Comparison of ENCODE assay signal across 29 mouse cellular contexts in genomic region chr1:24102579-24103149, GRCm38 (mm10). TPM values are rescaled to one million over a fixed set of nuclear protein-coding genes. Genes with fewer than 3 reads are reported as not detected.
DNase-seq lines count a peak whose midpoint lies in the region; ATAC-seq and TF ChIP-seq lines count a peak whose summit lies in the region.
"Had no signal": no experiment of that assay in that cellular context is flagged by ENCODE, and none has a peak within 500 bp of the region (broad histone marks: within the 10 kb centered on the region; RNA-seq: fewer than 3 reads in every experiment).

No protein-coding gene starts in this region.

- no peaks in the 10 kb centered on the region for H3K27me3 ChIP-seq in CH12.LX (replicated peaks)
- H3K27me3 ChIP-seq in intestine, embryonic 16.5 days (replicated peaks; ENCODE audit: control insufficient read depth, insufficient read depth, low read length): no peaks in the 10 kb centered on the region
- no peaks in the 10 kb centered on the region for H3K27me3 ChIP-seq in small intestine, adult 2 months (ENCODE audit: control insufficient read depth, insufficient read depth, low read length)
- H3K27me3 ChIP-seq in midbrain, embryonic 13.5 days: no peaks in the 10 kb centered on the region
- H3K27me3 ChIP-seq: embryonic facial prominence, embryonic 12.5 days; lung, embryonic 15.5 days; neural tube, embryonic 15.5 days had no signal

- TF ChIP-seq EP300 in CH12.LX (IDR thresholded peaks at IDR 0.05; ENCODE audit: low read length): peak; percentile 66; the same call in 1 of the 2 replicates

- in situ Hi-C loops in CH12.LX (cut with MboI; ENCODE audit: low pct_ligation_motif_present, low pct_unique_long_range_greater_than_20kb, low sequenced_read_pairs): no loop called here

- no peaks in the 10 kb centered on the region for H3K79me2 ChIP-seq in CH12.LX (replicated peaks; ENCODE audit: control insufficient read depth, extremely low read depth, insufficient read depth, poor library complexity, severe bottlenecking)

- intact Hi-C loops in left cerebral cortex, adult 2 months (cut with DNase I): loop anchor here (10.0 kb wide), 1 partner anchor 178 kb away; the partner anchor contains the start of gene Smap1

- TF ChIP-seq POLR2A in CH12.LX (IDR thresholded peaks at IDR 0.05; ENCODE audit: low read depth, low read length): peak; percentile 35; the same call in 1 of the 2 replicates
- no peak for TF ChIP-seq POLR2A in small intestine, adult 2 months (IDR thresholded peaks at IDR 0.05; ENCODE audit: low read depth, low read length)

- TF ChIP-seq RAD21 in CH12.LX (IDR thresholded peaks at IDR 0.05; ENCODE audit: low read depth, low read length): no peak

- dilution Hi-C loops in CH12.LX (cut with MboI; ENCODE audit: extremely low pct_ligation_motif_present, extremely low pct_unique_long_range_greater_than_20kb, low sequenced_read_pairs): no loop called here

- H3K4me3 ChIP-seq in CH12.LX (replicated peaks in 1 of 3; ENCODE audit: low read depth in 2 of 3, low read length in 2 of 3, poor library complexity in 1 of 3): no peak overlapping the region
- no peak overlapping the region for H3K4me3 ChIP-seq in intestine, embryonic 16.5 days (ENCODE audit: low read length)
- no peak overlapping the region for H3K4me3 ChIP-seq in small intestine, adult 2 months (ENCODE audit: low read depth, low read length)
- no peak overlapping the region for H3K4me3 ChIP-seq in left cerebral cortex, adult 2 months
- H3K4me3 ChIP-seq in midbrain, embryonic 13.5 days (replicated peaks): no peak overlapping the region
- H3K4me3 ChIP-seq: embryonic facial prominence, embryonic 12.5 days; erythroblast, embryonic 14.5 days; hindbrain, embryonic 13.5 days; liver, embryonic 15.5 days; lung, embryonic 15.5 days; neural tube, embryonic 15.5 days had no signal

- ATAC-seq in common myeloid progenitor, adult 5-6 weeks (replicated peaks; ENCODE audit: low read depth, poor library complexity, severe bottlenecking): peak; percentile 69
- peak; percentile 21 for ATAC-seq in intestine, embryonic 16.5 days
- no peak for ATAC-seq in midbrain, embryonic 13.5 days
- ATAC-seq: forebrain, embryonic 16.5 days had no signal

- TF ChIP-seq CTCF in CH12.LX (conservative IDR thresholded peaks at IDR 0.05 in 1 of 2, IDR thresholded peaks at IDR 0.05 in 1 of 2; ENCODE audit: low read depth in 2 of 2, low read length in 2 of 2): no peak
- TF ChIP-seq CTCF in small intestine, adult 2 months (IDR thresholded peaks at IDR 0.05; ENCODE audit: extremely low read depth, insufficient read length, insufficient replicate concordance, low read depth, low read length): no peak
- no peak for TF ChIP-seq CTCF in left cerebral cortex, adult 2 months (IDR thresholded peaks at IDR 0.05)

- H3K4me2 ChIP-seq in CH12.LX (ENCODE audit: insufficient read depth, low read depth, poor library complexity, severe bottlenecking): peak overlapping the region; percentile 2; the same call in 1 of the 2 replicates
- H3K4me2 ChIP-seq in intestine, embryonic 16.5 days (ENCODE audit: low read depth, low read length): 0 out of 2 replicates have a peak overlapping the region, but pooled peaks have one; percentile 20
- H3K4me2 ChIP-seq in midbrain, embryonic 13.5 days (replicated peaks): no peak overlapping the region
- H3K4me2 ChIP-seq: embryonic facial prominence, embryonic 12.5 days; heart, embryonic 11.5 days; hindbrain, embryonic 13.5 days; liver, embryonic 15.5 days; lung, embryonic 15.5 days; neural tube, embryonic 15.5 days had no signal

- peak; percentile 27 for DNase-seq in CH12.LX (ENCODE audit: extremely low read depth)
- no peak for DNase-seq in left cerebral cortex, adult 2 months (ENCODE audit: extremely low spot score in 1 of 2, low spot score in 2 of 2)
- DNase-seq in thymus, postnatal 10 days (ENCODE audit: low spot score in 2 of 2): no peak
- no peak for DNase-seq in lung, postnatal 14 days
- DNase-seq: adrenal gland, postnatal 14 days; cerebellum, adult 11-12 months; cerebellum, postnatal 14 days; heart, adult 11 months; heart, postnatal 36 days; kidney, adult 18-20 months; kidney, postnatal 4 days; lung, postnatal 36 days; midbrain, embryonic 14.5 days; retina, postnatal 1 day; right cerebral cortex, postnatal 14 days had no signal

- 63% methylated on average over 10 of the region's 10 CpGs for WGBS in intestine, embryonic 16.5 days
- 50% methylated on average over 10 of the region's 10 CpGs for WGBS in small intestine, adult 2 months
- 82% methylated on average over 10 of the region's 10 CpGs for WGBS in midbrain, embryonic 13.5 days

- H3K9me3 ChIP-seq in CH12.LX (replicated peaks; ENCODE audit: low read length): peaks cover 11% of the 10 kb centered on the region
- H3K9me3 ChIP-seq in intestine, embryonic 16.5 days (ENCODE audit: control insufficient read depth, low read length): no peaks in the 10 kb centered on the region
- H3K9me3 ChIP-seq in midbrain, embryonic 13.5 days: no peaks in the 10 kb centered on the region
- H3K9me3 ChIP-seq: embryonic facial prominence, embryonic 12.5 days; hindbrain, embryonic 13.5 days; liver, embryonic 15.5 days; lung, embryonic 15.5 days; neural tube, embryonic 15.5 days had no signal

- H3K36me3 ChIP-seq in CH12.LX (replicated peaks in 1 of 2; ENCODE audit: control insufficient read depth in 1 of 2, insufficient read depth in 1 of 2, low read length in 1 of 2): no peaks in the 10 kb centered on the region
- H3K36me3 ChIP-seq in intestine, embryonic 16.5 days (ENCODE audit: control insufficient read depth, insufficient read depth, low read length): no peaks in the 10 kb centered on the region
- H3K36me3 ChIP-seq in small intestine, adult 2 months (ENCODE audit: control insufficient read depth, insufficient read depth, low read length): no peaks in the 10 kb centered on the region
- H3K36me3 ChIP-seq in midbrain, embryonic 13.5 days: no peaks in the 10 kb centered on the region
- H3K36me3 ChIP-seq: embryonic facial prominence, embryonic 12.5 days; hindbrain, embryonic 13.5 days; liver, embryonic 15.5 days; lung, embryonic 15.5 days; neural tube, embryonic 15.5 days had no signal

- peaks cover 13 to 23% of the 10 kb centered on the region in 2 experiments for H3K4me1 ChIP-seq in CH12.LX (ENCODE audit: control insufficient read depth in 1 of 2, insufficient read depth in 2 of 2)
- 0 out of 2 replicates have a peak, but pooled peaks cover 4% of the 10 kb centered on the region for H3K4me1 ChIP-seq in intestine, embryonic 16.5 days (ENCODE audit: control insufficient read depth, insufficient read depth, low read length)
- peaks cover 8% of the 10 kb centered on the region for H3K4me1 ChIP-seq in small intestine, adult 2 months (ENCODE audit: control insufficient read depth, insufficient read depth, insufficient read length, low read length)
- H3K4me1 ChIP-seq in midbrain, embryonic 13.5 days (replicated peaks): peaks cover 14% of the 10 kb centered on the region

- H3K27ac ChIP-seq in CH12.LX (ENCODE audit: insufficient read depth, low read depth): no peak overlapping the region
- H3K27ac ChIP-seq in intestine, embryonic 16.5 days (ENCODE audit: low read length): peak overlapping the region; percentile 55
- H3K27ac ChIP-seq in small intestine, adult 2 months (ENCODE audit: insufficient read depth, low read depth, low read length): peak overlapping the region; percentile 42; the same call in 1 of the 2 replicates
- no peak overlapping the region for H3K27ac ChIP-seq in left cerebral cortex, adult 2 months
- no peak overlapping the region for H3K27ac ChIP-seq in midbrain, embryonic 13.5 days
- H3K27ac ChIP-seq: embryonic facial prominence, embryonic 12.5 days; hindbrain, embryonic 13.5 days; liver, embryonic 15.5 days; lung, embryonic 15.5 days; neural tube, embryonic 15.5 days had no signal

- H3K9ac ChIP-seq in CH12.LX (ENCODE audit: insufficient read depth, low read depth): no peak overlapping the region
- H3K9ac ChIP-seq in intestine, embryonic 16.5 days (ENCODE audit: low read depth, low read length): no peak overlapping the region
- no peak overlapping the region for H3K9ac ChIP-seq in midbrain, embryonic 13.5 days (replicated peaks)
- H3K9ac ChIP-seq: embryonic facial prominence, embryonic 12.5 days; hindbrain, embryonic 13.5 days; liver, embryonic 15.5 days; lung, embryonic 15.5 days; neural tube, embryonic 15.5 days had no signal

TF ChIP-seq in CH12.LX, 34 proteins besides CTCF, POLR2A, EP300 and RAD21 (continues in another document):
- TF ChIP-seq HCFC1 (IDR thresholded peaks at IDR 0.05; ENCODE audit: low read depth, low read length) (no peak), SIN3A (IDR thresholded peaks at IDR 0.05; ENCODE audit: low read length) (peak; percentile 52; the same call in 1 of the 2 replicates), SMC3 (IDR thresholded peaks at IDR 0.05; ENCODE audit: low read depth, low read length) (no peak), IRF4 (IDR thresholded peaks at IDR 0.05; ENCODE audit: low read depth, low read length) (peak; percentile 61; the same call in 1 of the 2 replicates), ZC3H11A (IDR thresholded peaks at IDR 0.05; ENCODE audit: low read depth, low read length) (no peak), JUN (IDR thresholded peaks at IDR 0.05; ENCODE audit: insufficient read depth, low read depth, low read length) (no peak), TBP (conservative IDR thresholded peaks at IDR 0.05; ENCODE audit: low read depth, low read length) (peak; percentile 78), ELF1 (IDR thresholded peaks at IDR 0.05; ENCODE audit: low read depth, low read length) (no peak), GABPA (IDR thresholded peaks at IDR 0.05; ENCODE audit: insufficient replicate concordance, low read depth, low read length) (no peak), MXI1 (IDR thresholded peaks at IDR 0.05; ENCODE audit: low read depth, low read length) (no peak), E2F4 (IDR thresholded peaks at IDR 0.05; ENCODE audit: insufficient replicate concordance, low read depth, low read length) (no peak), ETS1 (conservative IDR thresholded peaks at IDR 0.05; ENCODE audit: low read depth, low read length) (no peak), BHLHE40 (IDR thresholded peaks at IDR 0.05; ENCODE audit: low read depth, low read length) (no peak), JUND (conservative IDR thresholded peaks at IDR 0.05; ENCODE audit: low read depth, low read length) (0 out of 2 replicates have a peak, but pooled peaks have one; percentile 10), PAX5 (IDR thresholded peaks at IDR 0.05; ENCODE audit: low read length) (no peak), ZKSCAN1 (IDR thresholded peaks at IDR 0.05; ENCODE audit: borderline replicate concordance, low read depth, low read length) (no peak)

RNA-seq across cellular contexts. Expression of gene Fam135a, which starts 2.5 kb away (rescaled TPM):
- total RNA-seq in CH12.LX (2012; rRNA removed): 2.0 TPM in 2 replicates
- total RNA-seq in CH12.LX (2014; rRNA removed): 1.4 and 1.5 TPM in 2 replicates
- polyA plus RNA-seq in CH12.LX (2012; ENCODE audit: insufficient read length, low read depth): 1.4 and 2.1 TPM in 2 replicates
- total RNA-seq in common myeloid progenitor, adult 5-6 weeks (2017): 3.5 and 4.1 TPM in 2 replicates
- 31.3 and 31.8 TPM in 2 replicates for polyA plus RNA-seq in intestine, embryonic 16.5 days (2015; fragmentation: Nextera tagmentation; extraction: Ambion mirVana)
- polyA plus RNA-seq in small intestine, adult 2 months (2012; rRNA removed): 2.7 and 6.7 TPM in 2 replicates
- total RNA-seq in left cerebral cortex, adult 2 months (2021): 10 to 100 TPM; 27.0 to 33.1 TPM
- polyA plus RNA-seq in midbrain, embryonic 13.5 days (2015; fragmentation: Nextera tagmentation; extraction: Ambion mirVana): 33.1 and 33.9 TPM in 2 replicates
- total RNA-seq: megakaryocyte-erythroid progenitor cell, adult 5-6 weeks; MEL had no signal
- polyA plus RNA-seq: erythroblast, embryonic 14.5 days had no signal

Comparison
In these comparisons a context has a peak if more than half of its experiments do, and no peak if none do; other contexts are left out.
1. H3K27ac ChIP-seq: peak in intestine, embryonic 16.5 days (single experiment) and small intestine, adult 2 months (single experiment); none in CH12.LX (single experiment), left cerebral cortex, adult 2 months (single experiment) and midbrain, embryonic 13.5 days (single experiment).